Mouse (Mus musculus): ENCODE results near the gene Cib1. TPM values are rescaled to one million over a fixed set of nuclear protein-coding genes. Genes with fewer than 3 reads are reported as not detected.

Gene Cib1
- polyA plus RNA-seq, 1 experiment from 2014 or later: 165 TPM

GRCm38 (mm10) chr7:80184551-80184950 lies 48.1 kb downstream of the Cib1 start:
- H3K4me1 ChIP-seq (replicated peaks; ENCODE audit: insufficient read depth, low read length): peaks cover 22% of the 10 kb centered on the region
- no peaks in the 10 kb centered on the region for H3K9me3 ChIP-seq (replicated peaks; ENCODE audit: low read length)
- TF ChIP-seq CTCF (IDR thresholded peaks at IDR 0.05; ENCODE audit: low read depth): no peak
- H3K4me2 ChIP-seq (ENCODE audit: low read length): no peak overlapping the region
- no peak overlapping the region for H3K4me3 ChIP-seq (replicated peaks; ENCODE audit: low read depth, low read length)
- no peak overlapping the region for H3K9ac ChIP-seq (ENCODE audit: low read depth, low read length)
- DNase-seq (ENCODE audit: low spot score) (no peak), ATAC-seq (replicated peaks; ENCODE audit: low FRiP score, low read depth) (no peak)
- peak overlapping the region; percentile 92 for H3K27ac ChIP-seq
- H3K36me3 ChIP-seq (ENCODE audit: insufficient read depth, low read length): no peaks in the 10 kb centered on the region
- 24% methylated on average over 4 of the region's 4 CpGs for WGBS
- H3K27me3 ChIP-seq (ENCODE audit: insufficient read depth, low read length): no peaks in the 10 kb centered on the region

GRCm38 (mm10) chr7:80183969-80184368 lies 48.6 kb downstream of the Cib1 start:
- ATAC-seq (replicated peaks; ENCODE audit: low FRiP score, low read depth): no peak
- WGBS: 45% methylated on average over 5 of the region's 5 CpGs
- H3K36me3 ChIP-seq (ENCODE audit: insufficient read depth, low read length): no peaks in the 10 kb centered on the region
- TF ChIP-seq CTCF (IDR thresholded peaks at IDR 0.05; ENCODE audit: low read depth): no peak
- H3K27ac ChIP-seq: 0 out of 2 replicates have a peak overlapping the region, but pooled peaks have one; percentile 25
- H3K27me3 ChIP-seq (ENCODE audit: insufficient read depth, low read length): no peaks in the 10 kb centered on the region
- H3K4me1 ChIP-seq (replicated peaks; ENCODE audit: insufficient read depth, low read length): peaks cover 22% of the 10 kb centered on the region
- no peak overlapping the region for H3K9ac ChIP-seq (ENCODE audit: low read depth, low read length)
- no peak for DNase-seq (ENCODE audit: low spot score)
- no peak overlapping the region for H3K4me3 ChIP-seq (replicated peaks; ENCODE audit: low read depth, low read length)
- H3K9me3 ChIP-seq (replicated peaks; ENCODE audit: low read length): no peaks in the 10 kb centered on the region
- no peak overlapping the region for H3K4me2 ChIP-seq (ENCODE audit: low read length)

- ATAC-seq (replicated peaks; ENCODE audit: low FRiP score, low read depth): no peak
- 100% methylated on average over 1 of the region's 1 CpGs for WGBS
- H3K27me3 ChIP-seq (ENCODE audit: insufficient read depth, low read length): no peaks in the 10 kb centered on the region
- DNase-seq (ENCODE audit: low spot score): no peak
- no peaks in the 10 kb centered on the region for H3K9me3 ChIP-seq (replicated peaks; ENCODE audit: low read length)
- TF ChIP-seq CTCF (IDR thresholded peaks at IDR 0.05; ENCODE audit: low read depth): no peak
- H3K4me1 ChIP-seq (replicated peaks; ENCODE audit: insufficient read depth, low read length): peaks cover 17% of the 10 kb centered on the region
- H3K36me3 ChIP-seq (ENCODE audit: insufficient read depth, low read length): no peaks in the 10 kb centered on the region
- no peak overlapping the region for H3K4me3 ChIP-seq (replicated peaks; ENCODE audit: low read depth, low read length)
- H3K4me2 ChIP-seq (ENCODE audit: low read length): no peak overlapping the region
- no peak overlapping the region for H3K27ac ChIP-seq
- H3K9ac ChIP-seq (ENCODE audit: low read depth, low read length): no peak overlapping the region
These were observed 49.1 kb downstream of the Cib1 start for GRCm38 (mm10) chr7:80183466-80183865.

- ATAC-seq (replicated peaks; ENCODE audit: low FRiP score, low read depth) (no peak), DNase-seq (ENCODE audit: low spot score) (no peak)
- Histone ChIP-seq H3K9me3 (replicated peaks; ENCODE audit: low read length) (no peaks in the 10 kb centered on the region), H3K4me1 (replicated peaks; ENCODE audit: insufficient read depth, low read length) (peaks cover 15% of the 10 kb centered on the region), H3K27me3 (ENCODE audit: insufficient read depth, low read length) (no peaks in the 10 kb centered on the region), H3K4me3 (replicated peaks; ENCODE audit: low read depth, low read length) (no peak overlapping the region), H3K4me2 (ENCODE audit: low read length) (no peak overlapping the region), H3K27ac (no peak overlapping the region), H3K9ac (ENCODE audit: low read depth, low read length) (no peak overlapping the region), H3K36me3 (ENCODE audit: insufficient read depth, low read length) (no peaks in the 10 kb centered on the region)
- no peak for TF ChIP-seq CTCF (IDR thresholded peaks at IDR 0.05; ENCODE audit: low read depth)
These were observed 50.5 kb downstream of the Cib1 start for GRCm38 (mm10) chr7:80182139-80182538.

- TF ChIP-seq CTCF (IDR thresholded peaks at IDR 0.05; ENCODE audit: low read depth): no peak
- H3K4me2 ChIP-seq (ENCODE audit: low read length): no peak overlapping the region
- no peak overlapping the region for H3K9ac ChIP-seq (ENCODE audit: low read depth, low read length)
- H3K4me1 ChIP-seq (replicated peaks; ENCODE audit: insufficient read depth, low read length): peaks cover 9% of the 10 kb centered on the region
- no peaks in the 10 kb centered on the region for H3K9me3 ChIP-seq (replicated peaks; ENCODE audit: low read length)
- no peaks in the 10 kb centered on the region for H3K27me3 ChIP-seq (ENCODE audit: insufficient read depth, low read length)
- no peak for ATAC-seq (replicated peaks; ENCODE audit: low FRiP score, low read depth)
- H3K27ac ChIP-seq: 0 out of 2 replicates have a peak overlapping the region, but pooled peaks have one; percentile 3
- no peak for DNase-seq (ENCODE audit: low spot score)
- no peaks in the 10 kb centered on the region for H3K36me3 ChIP-seq (ENCODE audit: insufficient read depth, low read length)
- WGBS: 62% methylated on average over 2 of the region's 2 CpGs
- H3K4me3 ChIP-seq (replicated peaks; ENCODE audit: low read depth, low read length): no peak overlapping the region
These were observed 51.5 kb downstream of the Cib1 start for GRCm38 (mm10) chr7:80181078-80181477.

GRCm38 (mm10) chr7:80180202-80180601 lies 52.4 kb downstream of the Cib1 start:
- ATAC-seq (replicated peaks; ENCODE audit: low FRiP score, low read depth) (no peak), DNase-seq (ENCODE audit: low spot score) (no peak)
- Histone ChIP-seq H3K4me3 (replicated peaks; ENCODE audit: low read depth, low read length) (no peak overlapping the region), H3K27ac (no peak overlapping the region), H3K9ac (ENCODE audit: low read depth, low read length) (no peak overlapping the region), H3K36me3 (ENCODE audit: insufficient read depth, low read length) (no peaks in the 10 kb centered on the region), H3K27me3 (ENCODE audit: insufficient read depth, low read length) (no peaks in the 10 kb centered on the region), H3K4me2 (ENCODE audit: low read length) (no peak overlapping the region), H3K4me1 (replicated peaks; ENCODE audit: insufficient read depth, low read length) (peaks cover 7% of the 10 kb centered on the region; the same call in 1 of the 2 replicates), H3K9me3 (replicated peaks; ENCODE audit: low read length) (no peaks in the 10 kb centered on the region)
- TF ChIP-seq CTCF (IDR thresholded peaks at IDR 0.05; ENCODE audit: low read depth): no peak
- 76% methylated on average over 3 of the region's 3 CpGs for WGBS

GRCm38 (mm10) chr7:80179790-80180189 lies 52.8 kb downstream of the Cib1 start:
- TF ChIP-seq CTCF (IDR thresholded peaks at IDR 0.05; ENCODE audit: low read depth): no peak
- no peak for ATAC-seq (replicated peaks; ENCODE audit: low FRiP score, low read depth)

More at GRCm38 (mm10) chr7:80179790-80180189, 52.8 kb downstream of the Cib1 start:
- Histone ChIP-seq H3K9ac (ENCODE audit: low read depth, low read length) (no peak overlapping the region), H3K4me1 (replicated peaks; ENCODE audit: insufficient read depth, low read length) (peaks cover 4% of the 10 kb centered on the region; the same call in 1 of the 2 replicates), H3K4me3 (replicated peaks; ENCODE audit: low read depth, low read length) (no peak overlapping the region), H3K36me3 (ENCODE audit: insufficient read depth, low read length) (no peaks in the 10 kb centered on the region), H3K27me3 (ENCODE audit: insufficient read depth, low read length) (no peaks in the 10 kb centered on the region), H3K4me2 (ENCODE audit: low read length) (no peak overlapping the region), H3K9me3 (replicated peaks; ENCODE audit: low read length) (no peaks in the 10 kb centered on the region), H3K27ac (no peak overlapping the region)
- WGBS: 86% methylated on average over 6 of the region's 6 CpGs
- DNase-seq (ENCODE audit: low spot score): no peak
